Mouse (Mus musculus) CD4-positive naive resting alpha-beta T cell, adult 76 days (primary cell): ENCODE results near the gene AF067061. TPM values are rescaled to one million over a fixed set of nuclear protein-coding genes. Genes with fewer than 3 reads are reported as not detected.

Source experiments
- total RNA-seq: library from RNA; stranded (reverse); gene quantifications from one replicate; pipeline ENCODE4 v1.2.4, GENCODE M21; 2023

Gene AF067061
- total RNA-seq = not detected

DNA sequence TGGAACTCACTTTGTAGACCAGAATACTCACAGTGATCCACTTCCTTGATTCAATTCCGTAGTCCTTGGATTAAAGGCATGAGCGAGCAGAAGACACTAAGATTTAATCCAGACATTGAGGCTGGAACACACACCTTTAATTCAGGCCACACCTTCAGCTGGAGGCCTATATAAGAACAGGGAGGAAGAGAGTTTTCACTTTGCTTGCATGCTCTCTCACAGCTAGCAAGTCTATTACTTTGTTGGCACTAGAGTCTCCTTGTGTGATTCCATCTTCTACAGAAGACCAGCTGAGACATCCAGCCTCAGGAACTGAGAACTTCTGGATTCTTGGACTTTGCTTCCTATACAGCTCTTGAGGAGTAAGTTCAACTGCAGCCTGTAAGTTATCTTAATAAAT, at the start of gene AF067061:
Gene AF067061, plus strand, starts transcription at position 245 of the 400 bp plus-strand sequence.

DNA sequence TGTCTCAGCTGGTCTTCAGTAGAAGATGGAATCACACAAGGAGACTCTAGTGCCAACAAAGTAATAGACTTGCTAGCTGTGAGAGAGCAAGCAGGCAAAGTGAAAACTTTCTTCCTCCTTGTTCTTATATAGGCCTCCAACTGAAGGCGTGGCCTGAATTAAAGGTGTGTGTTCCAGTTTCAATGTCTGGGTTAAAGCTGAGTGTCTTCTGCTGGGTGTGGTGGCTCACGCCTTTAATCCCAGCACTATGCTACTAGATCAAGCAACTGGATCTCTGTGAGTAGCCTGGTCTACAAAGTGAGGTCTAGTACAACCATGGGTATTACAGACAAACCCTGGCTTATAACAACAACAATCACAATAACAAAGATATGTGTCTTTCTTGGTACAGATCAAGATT, 47.1 kb upstream of the AF067061 start, which contains the start of gene Gm21762:
Gene Gm21762, minus strand, starts transcription at position 101 of the 400 bp plus-strand sequence.

DNA sequence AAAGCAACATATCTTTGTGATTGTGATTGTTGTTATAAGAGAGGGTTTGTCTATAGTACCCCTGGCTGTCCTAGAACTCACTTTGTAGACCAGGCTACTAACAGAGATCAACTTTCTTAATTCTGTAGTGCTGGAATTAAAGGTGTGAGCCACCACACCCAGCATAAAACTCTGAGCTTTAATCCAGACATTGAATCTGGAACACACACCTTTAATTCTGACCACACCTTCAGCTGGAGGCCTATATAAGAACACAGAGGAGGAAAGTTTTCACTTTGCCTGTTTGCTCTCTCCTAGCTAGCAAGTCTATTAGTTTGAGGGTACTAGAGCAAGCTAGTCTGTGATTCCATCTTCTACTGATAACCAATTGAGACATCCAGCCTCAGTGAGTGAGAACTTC, 24.1 kb upstream of the AF067061 start, which contains the start of gene Gm21731:
Gene Gm21731, plus strand, starts transcription at position 301 of the 400 bp plus-strand sequence.

DNA sequence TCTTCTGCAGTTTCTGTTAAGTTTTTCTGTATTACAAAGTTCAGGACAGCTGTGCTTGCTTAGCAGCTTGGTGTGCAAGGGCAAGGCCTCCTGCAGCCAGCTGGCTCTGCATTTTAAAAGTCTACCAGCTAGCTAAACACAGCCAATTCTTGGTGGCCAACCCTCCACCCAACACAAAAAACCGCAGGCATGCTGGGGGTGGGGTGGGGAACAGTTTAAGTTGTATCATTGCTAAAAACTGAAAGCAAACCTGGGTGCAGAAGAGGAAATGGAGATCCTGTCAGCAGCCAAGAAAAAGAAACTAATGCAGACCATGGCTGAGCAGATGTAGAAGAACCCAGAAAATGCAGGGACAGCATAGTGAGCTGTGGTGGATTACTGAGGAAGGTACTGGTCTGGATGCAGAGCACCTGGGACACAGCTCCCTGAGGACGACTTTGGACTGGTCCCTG, 37.1 kb downstream of the AF067061 start, which contains the start of gene BC147527:
Gene BC147527, plus strand, starts transcription at position 402 of the 452 bp plus-strand sequence.

Other genes with a start within 250 kb of the AF067061 start
- gene Gm36079, start 236.1 kb upstream of the AF067061 start, total RNA-seq = not detected
- gene Gm21188, start 210.9 kb upstream of the AF067061 start, total RNA-seq = 0.47 TPM
- gene Gm20767, start 122.9 kb upstream of the AF067061 start, total RNA-seq = not detected
- gene Gm21818, start 90.7 kb upstream of the AF067061 start, total RNA-seq = not detected
- gene Gm21762, start 47.2 kb upstream of the AF067061 start, total RNA-seq = 1.6 TPM
- not detected for gene Gm21731, start 24.0 kb upstream of the AF067061 start, total RNA-seq
- gene BC147527, start 37.3 kb downstream of the AF067061 start, total RNA-seq = 5.4 TPM
- gene Tcstv3, start 53.8 kb downstream of the AF067061 start, total RNA-seq = not detected